Mouse (Mus musculus): ENCODE data around the gene Chd2.
A peak's percentile ranks its signal among the peaks of the same experiment; 100 is the strongest.
"Not testable (repeated sequence)": the region's sequence is repeated elsewhere in the genome, so short reads cannot be mapped to it uniquely, and the experiment has no call there.

The Chd2 gene

GRCm38 (mm10) chr7:73541412-73542130, at the start of gene Chd2:
Chd2 (minus strand) TSS chr7:73541830.
- peak; percentile 64 to 76 for DNase-seq

DNA sequence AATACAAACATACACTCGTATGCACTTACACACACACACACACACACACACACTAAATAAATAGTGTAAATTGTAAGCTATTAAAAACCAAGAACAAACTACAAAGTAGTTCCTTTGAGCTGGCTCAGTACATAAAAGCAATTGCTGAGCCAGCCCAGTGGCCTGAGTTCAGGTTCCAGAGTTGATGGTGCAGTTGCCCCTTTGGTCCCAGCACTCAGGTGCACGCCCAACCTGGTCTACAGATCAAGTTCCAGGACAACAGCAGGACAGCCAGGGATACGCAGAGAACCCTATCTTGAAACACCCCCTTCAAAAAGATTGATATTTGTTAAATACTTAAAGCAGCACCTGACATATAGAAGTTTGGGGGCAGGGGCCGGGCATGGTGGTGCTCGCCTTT, 49.1 kb upstream of the Chd2 start:
- peak; percentile 33 to 42 for DNase-seq

- DNase-seq = peak; percentile 65 to 67
Measured at GRCm38 (mm10) chr7:73589208-73589771, 47.7 kb upstream of the Chd2 start.

GRCm38 (mm10) chr7:73588351-73588906, 46.8 kb upstream of the Chd2 start:
- DNase-seq = peak; percentile 53 to 89

DNA sequence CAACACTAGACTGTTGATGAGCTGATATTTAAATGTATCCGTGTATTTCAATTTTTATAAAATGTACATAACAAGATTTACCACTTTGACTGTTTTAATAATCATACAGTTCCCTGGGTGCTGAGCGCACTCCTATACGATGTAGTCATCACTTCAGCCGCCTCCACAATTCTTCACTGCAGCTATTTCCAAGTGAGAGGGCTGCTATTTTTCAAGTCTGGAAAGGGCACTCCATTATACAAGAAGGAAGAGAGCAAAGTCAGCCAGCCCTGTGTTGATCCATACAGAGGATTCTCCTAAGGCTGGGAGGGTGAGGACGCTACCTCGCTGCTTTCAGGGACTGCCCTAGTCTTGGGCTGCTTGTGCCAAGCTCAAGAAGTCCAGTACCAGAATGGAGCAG, 45.1 kb upstream of the Chd2 start:
- no peak for DNase-seq

- peak; percentile 56 to 64 for DNase-seq
Measured at GRCm38 (mm10) chr7:73586206-73586605, 44.6 kb upstream of the Chd2 start.

DNA sequence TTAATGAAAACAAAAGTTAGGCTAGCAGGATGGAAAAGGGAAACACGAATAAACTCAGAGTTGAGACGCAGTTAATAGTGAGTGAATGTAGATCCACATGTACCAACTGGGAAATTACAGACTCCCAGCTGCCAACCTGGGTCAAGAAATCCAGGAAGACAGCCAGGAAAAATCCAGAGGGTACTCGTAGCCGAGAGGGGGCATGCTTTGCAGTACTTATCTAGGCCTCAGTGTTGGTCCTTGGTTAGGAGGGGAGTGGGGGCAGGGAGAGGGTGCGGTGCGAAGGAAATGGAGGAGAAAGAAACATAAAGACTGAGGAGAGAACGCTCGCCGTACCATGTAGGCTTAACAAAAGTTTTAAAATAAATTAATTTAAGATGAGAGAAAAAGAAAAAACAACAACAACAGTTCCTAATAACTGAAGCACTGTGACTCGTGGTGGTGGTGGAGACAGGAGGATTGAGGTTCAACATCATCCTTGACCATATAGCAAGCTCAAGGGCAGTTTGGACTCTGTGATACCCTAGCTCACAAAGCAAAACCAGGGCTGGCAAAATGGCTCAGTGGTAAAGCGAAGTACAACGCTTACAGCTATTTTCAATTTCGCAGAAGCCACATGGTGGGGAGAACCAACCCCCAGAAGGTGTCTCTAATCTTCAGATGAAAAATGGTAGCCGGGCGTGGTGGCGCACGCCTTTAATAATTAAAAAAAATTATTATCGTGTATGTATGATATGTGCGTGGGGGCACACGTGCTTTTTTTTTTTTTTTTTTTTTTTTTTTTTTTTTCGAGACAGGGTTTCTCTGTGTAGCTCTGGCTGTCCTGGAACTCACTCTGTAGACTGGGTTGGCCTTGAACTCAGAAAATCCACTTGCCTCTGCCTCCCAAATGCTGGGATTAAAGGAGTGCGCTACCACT, 43.7 kb upstream of the Chd2 start:
- DNase-seq = no peak

DNA sequence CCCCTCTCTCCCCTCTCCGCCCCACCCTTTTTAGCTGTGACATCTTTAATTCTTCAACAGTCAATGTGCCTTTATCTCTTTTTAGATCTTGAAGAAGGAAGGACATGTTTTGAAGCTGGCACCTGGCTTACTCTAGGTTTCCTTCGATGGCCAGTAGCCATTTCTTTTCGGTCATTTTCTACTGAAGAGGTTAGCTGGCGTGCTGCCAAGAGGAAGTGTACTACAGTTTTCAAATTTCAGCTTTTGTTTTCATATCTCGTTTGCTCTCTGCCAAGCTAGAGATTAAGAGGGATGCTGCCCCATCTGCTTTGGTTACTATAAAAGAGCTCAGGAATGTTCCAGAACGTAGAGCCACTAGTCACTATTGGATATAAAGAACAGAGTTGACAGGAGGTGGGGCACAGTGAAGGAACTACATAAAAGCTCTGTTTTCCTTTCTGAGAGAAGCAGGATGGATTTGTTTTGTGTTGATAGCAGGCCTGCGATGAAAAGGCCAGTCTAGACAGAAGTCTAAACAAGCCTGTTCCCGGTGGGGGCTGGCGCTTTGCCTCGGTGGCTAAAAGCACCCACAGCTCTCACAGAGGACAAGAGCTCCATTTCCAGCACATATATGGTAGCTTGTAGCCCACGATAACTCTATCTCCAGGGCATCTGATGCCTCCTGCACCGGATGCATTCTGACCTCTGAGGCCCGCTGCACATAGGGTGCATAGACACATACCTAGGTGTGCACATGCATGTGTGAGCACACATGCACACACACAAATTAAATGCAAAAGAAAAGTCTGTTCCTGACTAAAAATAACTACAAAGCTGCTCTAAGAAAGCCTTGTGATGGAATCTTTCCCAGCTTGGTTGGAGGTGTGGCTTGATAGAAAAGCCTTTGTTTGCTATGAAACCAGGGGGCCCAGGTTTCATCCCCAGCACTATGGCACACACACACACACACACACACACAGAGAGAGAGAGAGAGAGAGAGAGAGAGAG, 42.7 kb upstream of the Chd2 start:
- DNase-seq = peak; percentile 68 to 84

DNA sequence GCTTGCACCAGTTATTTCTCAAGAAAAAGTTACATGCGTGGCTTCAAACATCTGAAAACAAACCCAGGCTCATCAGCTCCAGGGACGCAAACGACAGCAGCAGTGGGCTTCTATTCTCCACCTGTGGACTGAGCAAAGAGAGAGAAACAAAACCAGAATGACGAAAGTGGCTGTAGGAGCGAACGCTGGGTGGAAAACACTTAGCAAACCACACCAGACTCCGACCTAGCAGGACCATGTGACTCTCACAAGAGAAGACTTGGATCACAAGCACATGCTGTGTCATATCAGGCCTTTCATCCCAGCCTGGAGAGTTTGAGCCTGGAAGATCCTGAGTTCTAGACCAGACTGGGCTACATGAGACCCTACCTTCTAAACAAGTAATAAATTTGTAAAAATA, 41.8 kb upstream of the Chd2 start:
- DNase-seq = no peak

- no peak for DNase-seq
Measured at GRCm38 (mm10) chr7:73581836-73582375, 40.3 kb upstream of the Chd2 start.

GRCm38 (mm10) chr7:73579072-73579731, 37.6 kb upstream of the Chd2 start:
- DNase-seq = no peak

GRCm38 (mm10) chr7:73577888-73578421, 36.3 kb upstream of the Chd2 start:
- peak; percentile 55 to 68 for DNase-seq

DNA sequence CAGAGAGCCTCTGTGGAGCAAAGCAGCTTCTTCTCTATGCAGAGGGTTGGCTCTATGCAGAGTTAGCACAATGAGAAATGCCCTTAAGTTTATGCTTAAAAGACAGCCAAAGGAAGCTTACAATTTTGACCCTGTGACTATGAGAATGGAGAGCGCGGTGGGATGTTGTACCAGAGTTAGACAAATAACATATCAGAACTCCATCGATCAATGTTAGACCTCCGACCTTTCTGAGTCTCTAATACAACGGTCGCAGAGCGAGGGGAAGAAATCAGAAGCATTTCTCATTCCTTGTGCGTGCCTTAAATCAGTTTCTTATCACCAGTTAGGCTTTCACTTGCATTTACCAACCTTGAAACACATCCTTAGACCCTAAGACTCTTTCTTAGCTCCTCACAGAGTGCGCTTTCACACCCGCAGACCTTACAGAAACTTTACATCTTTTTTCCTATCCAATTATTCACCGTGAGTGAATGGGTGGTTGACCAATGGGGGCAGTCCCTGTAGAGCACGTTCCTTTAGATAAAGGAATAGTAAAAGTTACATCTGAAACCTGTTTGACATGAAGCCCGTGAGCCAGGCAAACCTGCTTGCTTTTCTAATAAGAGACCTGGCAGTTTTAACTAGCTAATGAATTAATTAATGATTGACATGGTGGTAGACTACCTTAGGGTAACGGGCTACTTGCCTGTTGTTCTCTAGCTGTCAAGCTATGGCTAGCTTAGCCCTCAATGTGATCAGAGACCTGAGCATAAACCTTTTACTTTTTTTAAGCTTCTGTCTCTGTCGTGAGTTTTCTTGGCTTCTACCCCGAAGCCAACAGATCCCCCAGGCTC, 34.7 kb upstream of the Chd2 start:
- DNase-seq = peak; percentile 50 to 54

DNA sequence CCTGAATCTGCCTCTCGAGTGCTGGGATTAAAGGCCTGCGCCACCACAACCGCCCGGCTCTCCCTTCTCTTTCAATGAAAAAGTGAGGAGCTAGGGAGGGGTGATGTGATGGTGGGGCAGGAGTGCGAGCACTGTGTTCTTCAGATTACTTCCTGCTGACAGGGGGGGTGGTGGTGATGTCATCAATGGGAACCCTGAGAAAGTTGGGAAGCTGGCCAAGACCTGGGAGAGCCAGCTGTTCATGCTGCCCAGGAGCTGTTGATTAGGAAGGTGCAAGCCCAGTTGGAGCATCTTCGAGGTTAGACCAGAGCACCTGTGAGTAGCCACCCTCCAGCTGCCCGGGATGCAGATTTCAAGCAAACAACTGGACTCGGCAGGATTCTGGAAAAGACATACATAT, 33.6 kb upstream of the Chd2 start:
- DNase-seq = peak in 1 of 2 experiments; percentile 62

DNA sequence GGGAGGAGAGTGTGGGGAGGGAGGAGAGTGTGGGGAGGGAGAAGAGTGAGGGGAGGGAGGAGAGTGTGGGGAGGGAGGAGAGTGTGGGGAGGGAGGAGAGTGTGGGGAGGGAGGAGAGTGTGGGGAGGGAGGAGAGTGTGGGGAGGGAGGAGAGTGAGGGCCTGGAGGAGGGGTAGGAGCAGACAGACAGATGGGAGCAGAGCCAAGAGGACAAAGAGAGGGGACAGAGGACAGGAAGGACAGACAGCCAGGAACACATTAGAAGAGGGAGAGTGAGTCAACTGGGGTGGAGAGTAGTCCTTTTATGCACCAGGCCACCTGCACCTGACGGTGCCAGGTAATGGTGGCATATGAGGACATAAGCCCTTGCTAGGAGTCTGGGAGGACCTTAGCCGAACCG, 33.0 kb upstream of the Chd2 start:
- not testable (repeated sequence) for DNase-seq

GRCm38 (mm10) chr7:73572571-73572970, 30.9 kb upstream of the Chd2 start:
- DNase-seq = no peak

- no peak for DNase-seq
Measured at GRCm38 (mm10) chr7:73568801-73569403, 27.3 kb upstream of the Chd2 start.

DNA sequence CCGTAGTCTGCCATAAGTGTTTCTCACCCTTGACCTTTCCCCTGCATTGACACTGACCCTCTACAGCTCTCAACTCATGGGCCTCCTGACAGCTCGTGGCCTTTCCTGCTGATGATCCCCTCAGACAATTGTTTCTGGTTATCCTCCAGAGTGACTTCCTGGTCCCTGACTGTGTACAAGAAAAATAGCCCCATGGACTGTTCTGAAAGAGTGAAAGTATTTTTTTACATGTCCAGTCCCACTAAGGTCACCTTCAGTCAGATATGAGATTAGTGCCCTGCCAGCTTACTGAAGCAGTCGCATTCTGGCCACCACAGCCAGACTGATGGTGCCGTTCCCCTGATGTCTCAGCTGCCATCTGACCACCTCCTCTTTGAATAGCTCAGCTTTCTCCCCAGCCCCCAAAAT, 26.1 kb upstream of the Chd2 start:
- DNase-seq = no peak

GRCm38 (mm10) chr7:73564131-73564530, 22.5 kb upstream of the Chd2 start:
- DNase-seq = peak; percentile 72 to 73

Data from kidney, postnatal 36 days (tissue).